ENCODE assay signal across 14 mouse cellular contexts in genomic region chr6:30654402-30654859, GRCm38 (mm10). TPM values are rescaled to one million over a fixed set of nuclear protein-coding genes. Genes with fewer than 3 reads are reported as not detected.
DNase-seq lines count a peak whose midpoint lies in the region; ATAC-seq lines count a peak whose summit lies in the region.
"Had no signal": no experiment of that assay in that cellular context is flagged by ENCODE, and none has a peak within 500 bp of the region (broad histone marks: within the 10 kb centered on the region; RNA-seq: fewer than 3 reads in every experiment).

No protein-coding gene starts in this region.

- no peak overlapping the region for H3K4me3 ChIP-seq in lung, embryonic 16.5 days (ENCODE audit: low read length)
- no peak overlapping the region for H3K4me3 ChIP-seq in forebrain, embryonic 14.5 days (ENCODE audit: low read depth, low read length)
- no peak overlapping the region for H3K4me3 ChIP-seq in limb, embryonic 13.5 days
- H3K4me3 ChIP-seq in stomach, embryonic 15.5 days (replicated peaks): no peak overlapping the region

- H3K27me3 ChIP-seq in lung, embryonic 16.5 days (ENCODE audit: control insufficient read depth, insufficient read depth, low read depth, low read length): no peaks in the 10 kb centered on the region
- no peaks in the 10 kb centered on the region for H3K27me3 ChIP-seq in forebrain, embryonic 14.5 days (replicated peaks; ENCODE audit: control insufficient read depth, insufficient read depth, low read length)
- H3K27me3 ChIP-seq in limb, embryonic 13.5 days: no peaks in the 10 kb centered on the region
- no peaks in the 10 kb centered on the region for H3K27me3 ChIP-seq in stomach, embryonic 15.5 days (replicated peaks)

- H3K9ac ChIP-seq in lung, embryonic 16.5 days (ENCODE audit: low read length): no peak overlapping the region; the same call in 1 of the 2 replicates
- H3K9ac ChIP-seq in forebrain, embryonic 14.5 days (ENCODE audit: low read length): peak overlapping the region; percentile 38
- H3K9ac ChIP-seq in limb, embryonic 13.5 days: no peak overlapping the region
- H3K9ac ChIP-seq in stomach, embryonic 15.5 days: no peak overlapping the region

- intact Hi-C loops in left cerebral cortex, postnatal 4 days (cut with DNase I): no loop called here

- no peak for ATAC-seq in lung, embryonic 16.5 days (ENCODE audit: low read depth)
- ATAC-seq in forebrain, embryonic 14.5 days: peak; percentile 73
- ATAC-seq in limb, embryonic 13.5 days (ENCODE audit: low FRiP score, low read depth): no peak
- ATAC-seq in stomach, embryonic 15.5 days (ENCODE audit: insufficient read depth, low FRiP score, low read depth): no peak

- no peaks in the 10 kb centered on the region for H3K9me3 ChIP-seq in lung, embryonic 16.5 days (ENCODE audit: control insufficient read depth, low read length)
- no peaks in the 10 kb centered on the region for H3K9me3 ChIP-seq in forebrain, embryonic 14.5 days (replicated peaks; ENCODE audit: control insufficient read depth, low read length)
- H3K9me3 ChIP-seq in limb, embryonic 13.5 days: no peaks in the 10 kb centered on the region
- no peaks in the 10 kb centered on the region for H3K9me3 ChIP-seq in stomach, embryonic 15.5 days

- H3K27ac ChIP-seq in lung, embryonic 16.5 days (ENCODE audit: low read length): peak overlapping the region; percentile 87
- H3K27ac ChIP-seq in forebrain, embryonic 14.5 days (ENCODE audit: low read depth, low read length): peak overlapping the region; percentile 83
- H3K27ac ChIP-seq in limb, embryonic 13.5 days: peak overlapping the region; percentile 96
- H3K27ac ChIP-seq in stomach, embryonic 15.5 days: peak overlapping the region; percentile 72

- peaks cover 35% of the 10 kb centered on the region for H3K4me1 ChIP-seq in lung, embryonic 16.5 days (replicated peaks; ENCODE audit: control insufficient read depth, insufficient read depth, low read length)
- peaks cover 39% of the 10 kb centered on the region for H3K4me1 ChIP-seq in forebrain, embryonic 14.5 days (ENCODE audit: control insufficient read depth, insufficient read depth, low read length)
- H3K4me1 ChIP-seq in limb, embryonic 13.5 days: peaks cover 76% of the 10 kb centered on the region
- H3K4me1 ChIP-seq in stomach, embryonic 15.5 days: 0 out of 2 replicates have a peak, but pooled peaks cover 12% of the 10 kb centered on the region

- H3K4me2 ChIP-seq in lung, embryonic 16.5 days (ENCODE audit: low read depth, low read length): no peak overlapping the region
- H3K4me2 ChIP-seq in forebrain, embryonic 14.5 days (ENCODE audit: low read length): 0 out of 2 replicates have a peak overlapping the region, but pooled peaks have one; percentile 10
- no peak overlapping the region for H3K4me2 ChIP-seq in limb, embryonic 13.5 days (replicated peaks)
- H3K4me2 ChIP-seq in stomach, embryonic 15.5 days: no peak overlapping the region
- H3K4me2 ChIP-seq: liver, embryonic 11.5 days had no signal

- 0 out of 2 replicates have a peak, but pooled peaks cover 2% of the 10 kb centered on the region for H3K36me3 ChIP-seq in lung, embryonic 16.5 days (ENCODE audit: control insufficient read depth, insufficient read depth, low read length)
- H3K36me3 ChIP-seq in forebrain, embryonic 14.5 days (ENCODE audit: control insufficient read depth, insufficient read depth, low read length): no peaks in the 10 kb centered on the region
- peaks cover 12% of the 10 kb centered on the region for H3K36me3 ChIP-seq in limb, embryonic 13.5 days
- H3K36me3 ChIP-seq in stomach, embryonic 15.5 days: no peaks in the 10 kb centered on the region

- WGBS in lung, embryonic 16.5 days: 60% methylated on average over 6 of the region's 6 CpGs
- 4% methylated on average over 6 of the region's 6 CpGs for WGBS in forebrain, embryonic 14.5 days
- WGBS in limb, embryonic 13.5 days: 31% methylated on average over 6 of the region's 6 CpGs
- WGBS in stomach, embryonic 15.5 days: 60% methylated on average over 6 of the region's 6 CpGs

- no peak for DNase-seq in lung, postnatal 14 days
- peak; percentile 79 for DNase-seq in forebrain, embryonic 14.5 days (ENCODE audit: low spot score)
- DNase-seq in left cerebral cortex, postnatal 4 days: no peak
- DNase-seq in lung, postnatal 25 days (ENCODE audit: low spot score): no peak
- no peak for DNase-seq in spleen, postnatal 10 days (ENCODE audit: low spot score in 2 of 2)
- DNase-seq: adrenal gland, adult 2 months; cerebellum, postnatal 10 days; gastrocnemius, postnatal 10 days had no signal

RNA-seq across cellular contexts. Expression of gene Cpa1, which starts 15.4 kb away (rescaled TPM):
- 5.4 and 5.7 TPM in 2 replicates for polyA plus RNA-seq in lung, embryonic 16.5 days (2015; fragmentation: Nextera tagmentation; extraction: Ambion mirVana)
- polyA plus RNA-seq in forebrain, embryonic 14.5 days (2014; fragmentation: Nextera tagmentation; extraction: Ambion mirVana): 0.58 and 1.5 TPM in 2 replicates
- polyA plus RNA-seq in limb, embryonic 13.5 days (2015; fragmentation: Nextera tagmentation; extraction: Ambion mirVana): 0.88 and 1.0 TPM in 2 replicates
- polyA plus RNA-seq in stomach, embryonic 15.5 days (2015; fragmentation: Nextera tagmentation; extraction: Ambion mirVana): 732 and 1,077 TPM in 2 replicates
- total RNA-seq in left cerebral cortex, postnatal 4 days (2021): not detected
- total RNA-seq: adrenal gland, adult 2 months; ES-E14 had no signal
- polyA plus RNA-seq: adrenal gland, adult 2 months had no signal

RNA-seq across cellular contexts. Expression of gene Cep41, which starts 39.1 kb away (rescaled TPM):
- polyA plus RNA-seq in lung, embryonic 16.5 days (2015; fragmentation: Nextera tagmentation; extraction: Ambion mirVana): 15.6 and 16.0 TPM in 2 replicates
- polyA plus RNA-seq in forebrain, embryonic 14.5 days (2014; fragmentation: Nextera tagmentation; extraction: Ambion mirVana): 15.6 and 16.6 TPM in 2 replicates
- polyA plus RNA-seq in limb, embryonic 13.5 days (2015; fragmentation: Nextera tagmentation; extraction: Ambion mirVana): 52.3 and 55.4 TPM in 2 replicates
- polyA plus RNA-seq in stomach, embryonic 15.5 days (2015; fragmentation: Nextera tagmentation; extraction: Ambion mirVana): 10.0 and 11.5 TPM in 2 replicates
- total RNA-seq in left cerebral cortex, postnatal 4 days (2021): 10 to 100 TPM in 1 of 2 experiments, 1 to 10 TPM in 1; 7.4 to 10.9 TPM

RNA-seq across cellular contexts. Expression of gene Cpa5, which starts 43.6 kb away (rescaled TPM):
- polyA plus RNA-seq in lung, embryonic 16.5 days (2015; fragmentation: Nextera tagmentation; extraction: Ambion mirVana): 0.33 TPM in 1 of 2 replicates, not detected in the other
- 0.10 TPM in 2 replicates for polyA plus RNA-seq in forebrain, embryonic 14.5 days (2014; fragmentation: Nextera tagmentation; extraction: Ambion mirVana)
- 0.33 and 0.79 TPM in 2 replicates for polyA plus RNA-seq in limb, embryonic 13.5 days (2015; fragmentation: Nextera tagmentation; extraction: Ambion mirVana)
- 0.14 and 0.21 TPM in 2 replicates for polyA plus RNA-seq in stomach, embryonic 15.5 days (2015; fragmentation: Nextera tagmentation; extraction: Ambion mirVana)
- not detected for total RNA-seq in left cerebral cortex, postnatal 4 days (2021)
- total RNA-seq: adrenal gland, adult 2 months; ES-E14 had no signal
- polyA plus RNA-seq: adrenal gland, adult 2 months; liver, embryonic 11.5 days; spleen, adult 2 months had no signal

Comparison
In these comparisons a context has a peak if more than half of its experiments do, and no peak if none do; other contexts are left out.
1. RNA of gene Cpa1, which starts 15.4 kb away (polyA plus RNA-seq): 732 to 1,077 TPM in stomach, embryonic 15.5 days; 5.4 to 5.7 TPM in lung, embryonic 16.5 days, 0.88 to 1.0 TPM in limb, embryonic 13.5 days and 0.58 to 1.5 TPM in forebrain, embryonic 14.5 days; every median in the first group is over 100 times any median in the second.
2. Peak in every context shown above with its lines, with median percentiles within 50 percentile points of each other: H3K27ac ChIP-seq.